Mouse (Mus musculus): ENCODE data around the gene Edn3. TPM values are rescaled to one million over a fixed set of nuclear protein-coding genes. Genes with fewer than 3 reads are reported as not detected.

Gene Edn3
- polyA plus RNA-seq, 1 experiment from 2014 or later = 3.7 TPM

- no peak overlapping the region for H3K4me2 ChIP-seq (ENCODE audit: low read length)
- ATAC-seq = no peak
- no peak overlapping the region for H3K9ac ChIP-seq (replicated peaks; ENCODE audit: low read depth, low read length)
- no peak overlapping the region for H3K27ac ChIP-seq (ENCODE audit: low read length)
- H3K27me3 ChIP-seq (replicated peaks; ENCODE audit: control insufficient read depth, insufficient read depth, low read length) = no peaks in the 10 kb centered on the region
- H3K4me1 ChIP-seq (replicated peaks; ENCODE audit: control insufficient read depth, insufficient read depth, low read length) = no peaks in the 10 kb centered on the region
- H3K4me3 ChIP-seq (replicated peaks; ENCODE audit: low read length) = no peak overlapping the region
- no peaks in the 10 kb centered on the region for H3K9me3 ChIP-seq (ENCODE audit: control insufficient read depth, low read length)
- H3K36me3 ChIP-seq (ENCODE audit: control insufficient read depth, insufficient read depth) = no peaks in the 10 kb centered on the region
- WGBS = 87% methylated on average over 11 of the region's 11 CpGs
Observed at GRCm38 (mm10) chr2:174813306-174813705, 52.9 kb downstream of the Edn3 start.

DNA sequence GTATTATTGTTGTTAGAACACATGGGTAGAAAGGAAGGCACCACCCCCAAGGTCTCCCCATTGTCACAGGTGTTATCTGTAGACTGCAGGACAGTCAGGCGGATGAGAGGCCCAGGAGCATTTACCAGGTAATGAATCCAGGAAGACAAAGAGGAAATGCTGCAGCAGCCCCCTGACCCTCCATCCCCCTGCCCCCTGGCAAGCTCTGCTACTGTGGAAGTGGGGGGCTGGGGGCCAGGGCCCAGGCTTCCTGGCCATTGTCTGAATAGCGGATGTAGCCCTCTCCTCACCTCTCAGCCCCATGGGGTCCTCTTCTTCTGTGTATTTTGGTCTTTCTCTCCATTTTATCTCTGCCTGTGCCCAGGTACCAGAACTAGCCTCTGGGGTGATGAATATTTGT lies 55.7 kb downstream of the Edn3 start:
- H3K27ac ChIP-seq (ENCODE audit: low read length) = no peak overlapping the region
- H3K4me3 ChIP-seq (replicated peaks; ENCODE audit: low read length) = no peak overlapping the region
- H3K4me2 ChIP-seq (ENCODE audit: low read length) = no peak overlapping the region
- H3K9me3 ChIP-seq (ENCODE audit: control insufficient read depth, low read length) = no peaks in the 10 kb centered on the region
- H3K36me3 ChIP-seq (ENCODE audit: control insufficient read depth, insufficient read depth) = no peaks in the 10 kb centered on the region
- no peak overlapping the region for H3K9ac ChIP-seq (replicated peaks; ENCODE audit: low read depth, low read length)
- WGBS = 92% methylated on average over 2 of the region's 2 CpGs
- no peaks in the 10 kb centered on the region for H3K4me1 ChIP-seq (replicated peaks; ENCODE audit: control insufficient read depth, insufficient read depth, low read length)
- no peak for ATAC-seq
- H3K27me3 ChIP-seq (replicated peaks; ENCODE audit: control insufficient read depth, insufficient read depth, low read length) = no peaks in the 10 kb centered on the region

DNA sequence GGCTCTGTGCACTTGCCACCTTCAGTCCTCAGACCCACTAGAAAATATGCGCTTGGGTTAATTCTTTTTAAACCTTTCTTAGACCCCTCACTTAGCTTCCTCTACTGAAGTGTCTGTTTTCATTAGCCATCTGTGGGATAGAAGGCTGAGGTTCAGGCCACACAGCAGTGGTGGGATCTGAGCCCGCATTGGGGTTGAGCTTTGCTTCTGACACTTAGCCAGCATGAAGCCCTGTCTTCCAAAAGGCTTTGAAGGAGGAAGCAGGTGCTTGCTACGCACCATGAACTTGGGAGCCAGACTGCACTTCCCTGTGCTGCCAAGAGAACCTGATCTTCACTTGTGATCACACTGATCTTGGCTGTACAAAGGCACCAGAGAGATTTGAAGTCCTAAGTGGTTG lies 59.9 kb downstream of the Edn3 start:
- no peak overlapping the region for H3K4me3 ChIP-seq (replicated peaks; ENCODE audit: low read length)
- no peak for ATAC-seq
- WGBS = 86% methylated on average over 3 of the region's 3 CpGs
- no peaks in the 10 kb centered on the region for H3K27me3 ChIP-seq (replicated peaks; ENCODE audit: control insufficient read depth, insufficient read depth, low read length)
- H3K36me3 ChIP-seq (ENCODE audit: control insufficient read depth, insufficient read depth) = no peaks in the 10 kb centered on the region
- H3K9me3 ChIP-seq (ENCODE audit: control insufficient read depth, low read length) = no peaks in the 10 kb centered on the region
- H3K27ac ChIP-seq (ENCODE audit: low read length) = no peak overlapping the region
- H3K4me1 ChIP-seq (replicated peaks; ENCODE audit: control insufficient read depth, insufficient read depth, low read length) = no peaks in the 10 kb centered on the region
- no peak overlapping the region for H3K9ac ChIP-seq (replicated peaks; ENCODE audit: low read depth, low read length)
- H3K4me2 ChIP-seq (ENCODE audit: low read length) = no peak overlapping the region

- no peak for ATAC-seq
- WGBS = 95% methylated on average over 4 of the region's 4 CpGs
- no peak overlapping the region for H3K4me3 ChIP-seq (replicated peaks; ENCODE audit: low read length)
- no peaks in the 10 kb centered on the region for H3K9me3 ChIP-seq (ENCODE audit: control insufficient read depth, low read length)
- no peak overlapping the region for H3K27ac ChIP-seq (ENCODE audit: low read length)
- no peaks in the 10 kb centered on the region for H3K4me1 ChIP-seq (replicated peaks; ENCODE audit: control insufficient read depth, insufficient read depth, low read length)
- no peak overlapping the region for H3K4me2 ChIP-seq (ENCODE audit: low read length)
- no peaks in the 10 kb centered on the region for H3K27me3 ChIP-seq (replicated peaks; ENCODE audit: control insufficient read depth, insufficient read depth, low read length)
- H3K9ac ChIP-seq (replicated peaks; ENCODE audit: low read depth, low read length) = no peak overlapping the region
- no peaks in the 10 kb centered on the region for H3K36me3 ChIP-seq (ENCODE audit: control insufficient read depth, insufficient read depth)
Observed at GRCm38 (mm10) chr2:174827829-174828228, 67.4 kb downstream of the Edn3 start.

DNA sequence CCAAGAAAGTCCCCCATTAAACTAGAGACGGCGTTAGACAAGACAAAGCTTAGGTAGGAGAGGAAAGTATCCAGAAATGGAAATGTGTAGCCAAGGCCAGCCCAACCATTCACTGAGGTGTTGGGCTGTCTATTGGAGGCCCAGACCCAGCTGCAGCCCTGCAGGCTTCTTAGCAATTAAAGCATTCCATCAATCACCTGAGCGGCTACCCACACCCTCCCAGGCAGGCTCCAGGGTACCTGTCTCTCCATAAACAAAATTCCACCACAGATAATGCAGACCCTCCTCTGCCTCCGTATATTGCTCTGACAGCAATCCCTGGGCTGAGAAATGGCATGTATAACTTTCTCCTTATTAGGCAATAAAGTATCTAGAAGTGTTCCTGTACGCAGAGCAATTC lies 73.2 kb downstream of the Edn3 start:
- H3K4me3 ChIP-seq (replicated peaks; ENCODE audit: low read length) = no peak overlapping the region
- H3K9me3 ChIP-seq (ENCODE audit: control insufficient read depth, low read length) = no peaks in the 10 kb centered on the region
- H3K27ac ChIP-seq (ENCODE audit: low read length) = no peak overlapping the region
- no peaks in the 10 kb centered on the region for H3K27me3 ChIP-seq (replicated peaks; ENCODE audit: control insufficient read depth, insufficient read depth, low read length)
- ATAC-seq = no peak
- 84% methylated on average over 5 of the region's 5 CpGs for WGBS
- H3K4me1 ChIP-seq (replicated peaks; ENCODE audit: control insufficient read depth, insufficient read depth, low read length) = no peaks in the 10 kb centered on the region
- no peak overlapping the region for H3K4me2 ChIP-seq (ENCODE audit: low read length)
- H3K9ac ChIP-seq (replicated peaks; ENCODE audit: low read depth, low read length) = no peak overlapping the region
- H3K36me3 ChIP-seq (ENCODE audit: control insufficient read depth, insufficient read depth) = no peaks in the 10 kb centered on the region

Other genes with a start within 250 kb of the Edn3 start
- not detected in 2 replicates for gene Zfp831, start 117.1 kb upstream of the Edn3 start, polyA plus RNA-seq (2015; fragmentation: Nextera tagmentation; extraction: Ambion mirVana)
- not detected in 2 replicates for gene Gm14444, start 249.6 kb downstream of the Edn3 start, polyA plus RNA-seq (2015; fragmentation: Nextera tagmentation; extraction: Ambion mirVana)